Mouse (Mus musculus): ENCODE data around the gene Casp6. TPM values are rescaled to one million over a fixed set of nuclear protein-coding genes. Genes with fewer than 3 reads are reported as not detected.

The Casp6 gene
- total RNA-seq, 1 experiment = 6.2 TPM

DNA sequence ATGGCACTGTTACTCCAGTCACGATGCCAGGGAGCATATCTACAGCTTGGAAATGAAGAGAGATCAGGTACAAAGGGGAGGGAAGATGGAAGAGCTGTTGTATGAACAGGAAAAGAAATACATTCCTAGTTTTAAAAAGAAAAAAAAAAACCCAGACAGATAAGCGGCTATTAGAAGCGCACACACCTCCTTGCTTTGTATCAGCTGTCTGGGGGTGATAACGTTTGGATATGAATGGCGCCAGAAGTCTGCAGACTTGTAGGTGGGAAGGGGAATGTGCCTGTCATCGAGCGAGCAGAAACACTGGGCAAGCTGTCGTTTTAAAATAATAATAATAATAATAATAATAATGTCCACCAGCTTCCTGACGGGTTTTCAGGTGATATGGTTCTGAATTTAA lies 15.6 kb upstream of the Casp6 start:
- in situ Hi-C loops (cut with MboI; ENCODE audit: low sequenced_read_pairs in 2 of 2, unreplicated experiment in 2 of 2) = no loop called here
- TF ChIP-seq MAFK (IDR thresholded peaks at IDR 0.05; ENCODE audit: insufficient read depth, low read depth, low read length) (no peak), ZC3H11A (IDR thresholded peaks at IDR 0.05; ENCODE audit: borderline replicate concordance, low read depth, low read length) (no peak), HCFC1 (IDR thresholded peaks at IDR 0.05; ENCODE audit: borderline replicate concordance, insufficient read depth, low read length) (no peak), CHD2 (IDR thresholded peaks at IDR 0.05; ENCODE audit: low read depth, low read length) (no peak), ZNF384 (IDR thresholded peaks at IDR 0.05; ENCODE audit: low read depth, low read length) (no peak)
- H3K4me3 ChIP-seq (ENCODE audit: insufficient read depth in 1 of 2, low read depth in 1 of 2, low read length in 2 of 2, poor library complexity in 1 of 2, severe bottlenecking in 1 of 2) = no peak overlapping the region
- no peak overlapping the region for H3K27ac ChIP-seq (ENCODE audit: insufficient read depth, low read depth, low read length, poor library complexity, severe bottlenecking)
- DNase-seq (ENCODE audit: low read depth, low spot score) = no peak
- peaks cover 0 to 10% of the 10 kb centered on the region in 2 experiments; a peak in 2 of 4 replicates for H3K4me1 ChIP-seq (ENCODE audit: control insufficient read depth in 2 of 2, insufficient read depth in 2 of 2, low read length in 2 of 2, poor library complexity in 1 of 2)
- H3K9ac ChIP-seq (ENCODE audit: insufficient read depth, low read depth, low read length, poor library complexity, severe bottlenecking) = no peak overlapping the region
- H3K36me3 ChIP-seq (ENCODE audit: control insufficient read depth, insufficient read depth, low read length, poor library complexity, severe bottlenecking) = peaks cover 3% of the 10 kb centered on the region; the same call in 1 of the 2 replicates
- H3K9me3 ChIP-seq (ENCODE audit: control insufficient read depth, insufficient read depth, low read depth, low read length) = no peaks in the 10 kb centered on the region

DNA sequence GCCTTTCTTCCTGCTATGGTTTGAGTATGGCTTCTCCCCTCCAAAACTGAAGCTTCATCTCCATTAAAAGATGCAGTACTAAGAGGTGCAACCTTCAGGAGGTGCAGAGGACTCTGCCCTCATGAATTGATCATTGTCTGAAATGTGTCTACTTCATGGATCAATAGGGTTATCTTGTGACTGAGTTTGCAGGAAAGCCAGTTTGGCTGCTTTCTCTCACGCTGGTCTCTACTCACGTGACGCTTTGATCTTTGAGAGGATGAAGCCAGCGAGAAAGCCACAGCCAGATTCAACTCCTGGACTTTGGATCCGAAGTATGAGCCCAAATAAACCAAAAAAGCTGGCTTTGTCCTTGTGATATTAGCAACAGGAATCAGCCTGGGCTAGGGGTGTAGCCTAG lies 14.8 kb upstream of the Casp6 start:
- no peak for DNase-seq (ENCODE audit: low read depth, low spot score)
- Histone ChIP-seq H3K9me3 (ENCODE audit: control insufficient read depth, insufficient read depth, low read depth, low read length) (no peaks in the 10 kb centered on the region), H3K27ac (ENCODE audit: insufficient read depth, low read depth, low read length, poor library complexity, severe bottlenecking) (no peak overlapping the region), H3K36me3 (ENCODE audit: control insufficient read depth, insufficient read depth, low read length, poor library complexity, severe bottlenecking) (peaks cover 7% of the 10 kb centered on the region; the same call in 1 of the 2 replicates), H3K4me1 (ENCODE audit: control insufficient read depth in 2 of 2, insufficient read depth in 2 of 2, low read length in 2 of 2, poor library complexity in 1 of 2) (peaks cover 0 to 10% of the 10 kb centered on the region in 2 experiments; a peak in 2 of 4 replicates), H3K9ac (ENCODE audit: insufficient read depth, low read depth, low read length, poor library complexity, severe bottlenecking) (no peak overlapping the region), H3K4me3 (ENCODE audit: insufficient read depth in 1 of 2, low read depth in 1 of 2, low read length in 2 of 2, poor library complexity in 1 of 2, severe bottlenecking in 1 of 2) (no peak overlapping the region)
- in situ Hi-C loops (cut with MboI; ENCODE audit: low sequenced_read_pairs in 2 of 2, unreplicated experiment in 2 of 2) = no loop called here
- TF ChIP-seq CHD2 (IDR thresholded peaks at IDR 0.05; ENCODE audit: low read depth, low read length) = no peak
- TF ChIP-seq HCFC1 (IDR thresholded peaks at IDR 0.05; ENCODE audit: borderline replicate concordance, insufficient read depth, low read length) = no peak
- no peak for TF ChIP-seq ZNF384 (IDR thresholded peaks at IDR 0.05; ENCODE audit: low read depth, low read length)
- TF ChIP-seq MAFK (IDR thresholded peaks at IDR 0.05; ENCODE audit: insufficient read depth, low read depth, low read length) = no peak
- no peak for TF ChIP-seq ZC3H11A (IDR thresholded peaks at IDR 0.05; ENCODE audit: borderline replicate concordance, low read depth, low read length)

DNA sequence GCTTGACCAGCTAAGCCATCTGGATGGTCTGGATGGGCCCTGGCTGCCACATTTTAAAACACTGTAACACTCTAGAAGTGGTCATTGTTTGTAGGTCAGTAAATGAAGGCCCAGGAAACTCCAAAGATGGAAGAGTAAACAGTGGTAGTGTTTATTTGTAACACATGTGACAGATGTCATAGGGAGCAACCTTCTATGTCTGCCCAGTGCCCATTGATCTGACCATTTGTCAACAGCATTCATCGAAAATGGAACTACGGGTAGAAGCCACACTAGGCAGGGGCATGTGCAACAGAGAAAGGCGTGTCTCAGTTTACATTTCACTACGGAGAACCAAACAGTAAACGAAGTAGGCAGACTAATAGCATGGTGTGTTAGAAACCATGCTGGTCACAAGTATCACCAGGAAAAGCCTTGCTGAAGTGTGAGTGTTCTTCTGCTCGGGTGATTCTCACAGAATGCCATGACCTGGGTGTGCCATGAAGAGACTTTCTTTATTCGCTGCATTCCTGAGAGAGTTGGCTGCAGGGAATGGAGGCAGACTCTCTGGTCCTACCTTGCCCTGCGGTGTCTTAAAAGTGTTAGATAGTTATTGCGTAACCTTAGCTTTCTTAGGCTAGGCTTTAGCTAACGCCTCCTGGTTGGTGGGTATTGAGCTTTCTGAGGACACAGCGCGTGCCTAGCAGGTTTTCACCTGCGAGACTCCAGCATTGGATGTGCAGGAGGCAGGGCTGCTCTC lies 13.3 kb upstream of the Casp6 start:
- Histone ChIP-seq H3K36me3 (ENCODE audit: control insufficient read depth, insufficient read depth, low read length, poor library complexity, severe bottlenecking) (peaks cover 13% of the 10 kb centered on the region; the same call in 1 of the 2 replicates), H3K27ac (ENCODE audit: insufficient read depth, low read depth, low read length, poor library complexity, severe bottlenecking) (no peak overlapping the region), H3K9ac (ENCODE audit: insufficient read depth, low read depth, low read length, poor library complexity, severe bottlenecking) (no peak overlapping the region), H3K9me3 (ENCODE audit: control insufficient read depth, insufficient read depth, low read depth, low read length) (no peaks in the 10 kb centered on the region), H3K4me3 (ENCODE audit: insufficient read depth in 1 of 2, low read depth in 1 of 2, low read length in 2 of 2, poor library complexity in 1 of 2, severe bottlenecking in 1 of 2) (no peak overlapping the region), H3K4me1 (ENCODE audit: control insufficient read depth in 2 of 2, insufficient read depth in 2 of 2, low read length in 2 of 2, poor library complexity in 1 of 2) (peaks cover 0 to 10% of the 10 kb centered on the region in 2 experiments; a peak in 2 of 4 replicates)
- in situ Hi-C loops (cut with MboI; ENCODE audit: low sequenced_read_pairs in 2 of 2, unreplicated experiment in 2 of 2) = no loop called here
- DNase-seq (ENCODE audit: low read depth, low spot score) = no peak
- TF ChIP-seq HCFC1 (IDR thresholded peaks at IDR 0.05; ENCODE audit: borderline replicate concordance, insufficient read depth, low read length) (no peak), MAFK (IDR thresholded peaks at IDR 0.05; ENCODE audit: insufficient read depth, low read depth, low read length) (no peak), ZC3H11A (IDR thresholded peaks at IDR 0.05; ENCODE audit: borderline replicate concordance, low read depth, low read length) (no peak), CHD2 (IDR thresholded peaks at IDR 0.05; ENCODE audit: low read depth, low read length) (no peak), ZNF384 (IDR thresholded peaks at IDR 0.05; ENCODE audit: low read depth, low read length) (no peak)

GRCm38 (mm10) chr3:129892003-129892402 lies 9.2 kb upstream of the Casp6 start:
- no peak for DNase-seq (ENCODE audit: low read depth, low spot score)
- Histone ChIP-seq H3K4me1 (ENCODE audit: control insufficient read depth in 2 of 2, insufficient read depth in 2 of 2, low read length in 2 of 2, poor library complexity in 1 of 2) (peaks cover 0 to 7% of the 10 kb centered on the region in 2 experiments; a peak in 2 of 4 replicates), H3K4me3 (ENCODE audit: insufficient read depth in 1 of 2, low read depth in 1 of 2, low read length in 2 of 2, poor library complexity in 1 of 2, severe bottlenecking in 1 of 2) (no peak overlapping the region), H3K9me3 (ENCODE audit: control insufficient read depth, insufficient read depth, low read depth, low read length) (no peaks in the 10 kb centered on the region), H3K36me3 (ENCODE audit: control insufficient read depth, insufficient read depth, low read length, poor library complexity, severe bottlenecking) (peaks cover 19% of the 10 kb centered on the region; the same call in 1 of the 2 replicates), H3K27ac (ENCODE audit: insufficient read depth, low read depth, low read length, poor library complexity, severe bottlenecking) (no peak overlapping the region), H3K9ac (ENCODE audit: insufficient read depth, low read depth, low read length, poor library complexity, severe bottlenecking) (no peak overlapping the region)
- in situ Hi-C loops (cut with MboI; ENCODE audit: low sequenced_read_pairs in 2 of 2, unreplicated experiment in 2 of 2) = no loop called here
- TF ChIP-seq ZC3H11A (IDR thresholded peaks at IDR 0.05; ENCODE audit: borderline replicate concordance, low read depth, low read length) (no peak), ZNF384 (IDR thresholded peaks at IDR 0.05; ENCODE audit: low read depth, low read length) (no peak), HCFC1 (IDR thresholded peaks at IDR 0.05; ENCODE audit: borderline replicate concordance, insufficient read depth, low read length) (no peak), CHD2 (IDR thresholded peaks at IDR 0.05; ENCODE audit: low read depth, low read length) (no peak), MAFK (IDR thresholded peaks at IDR 0.05; ENCODE audit: insufficient read depth, low read depth, low read length) (no peak)
